8 mouse cellular contexts compared by ENCODE assay signal in the genomic region with DNA sequence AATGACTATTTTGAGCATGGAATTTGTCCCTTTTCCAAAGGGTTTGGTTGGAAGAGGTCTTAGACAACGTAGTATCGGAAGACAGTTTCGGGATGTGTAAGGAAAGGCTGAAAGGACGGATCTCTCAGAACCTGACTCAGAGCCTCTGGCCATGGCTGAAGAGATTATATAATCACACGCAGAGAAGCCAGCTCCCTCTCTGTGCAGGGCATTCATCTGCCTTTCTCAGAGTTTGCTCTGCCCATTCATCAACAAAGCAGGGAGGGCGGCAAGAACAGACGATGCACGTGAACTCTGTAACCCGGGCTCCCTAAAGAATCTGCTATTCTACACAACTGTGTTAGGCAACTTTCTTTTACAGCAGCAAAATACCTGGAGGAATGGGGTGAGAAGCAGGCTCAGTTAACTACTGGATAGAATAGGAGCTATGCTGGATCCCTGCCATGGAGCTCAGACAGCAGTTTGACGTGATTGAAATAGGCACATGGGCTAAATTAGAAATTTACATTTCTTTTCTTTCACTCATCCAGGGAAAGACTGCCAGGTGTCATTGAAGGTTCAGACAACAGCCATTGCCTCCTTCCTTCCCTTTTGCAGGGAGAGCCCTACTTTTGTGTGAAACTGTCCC. TPM values are rescaled to one million over a fixed set of nuclear protein-coding genes. Genes with fewer than 3 reads are reported as not detected.
DNase-seq lines count a peak whose midpoint lies in the region; ATAC-seq and TF ChIP-seq lines count a peak whose summit lies in the region.

No protein-coding gene starts in this region.

- WGBS in liver, embryonic 11.5 days: 57% methylated on average over 10 of the region's 10 CpGs
- WGBS in intestine, embryonic 16.5 days: 36% methylated on average over 10 of the region's 10 CpGs
- WGBS in stomach, embryonic 15.5 days: 30% methylated on average over 10 of the region's 10 CpGs
- WGBS in lung, adult 2 months: 35% methylated on average over 10 of the region's 10 CpGs

- H3K36me3 ChIP-seq in liver, embryonic 11.5 days (ENCODE audit: control insufficient read depth, insufficient read depth, low read length): no peaks in the 10 kb centered on the region
- H3K36me3 ChIP-seq in intestine, embryonic 16.5 days (ENCODE audit: control insufficient read depth, insufficient read depth, low read length): no peaks in the 10 kb centered on the region
- H3K36me3 ChIP-seq in stomach, embryonic 15.5 days: no peaks in the 10 kb centered on the region

- no peak for DNase-seq in liver, embryonic 11.5 days (ENCODE audit: low spot score)
- no peak for DNase-seq in liver
- DNase-seq in ovary, postnatal 14 days (ENCODE audit: low spot score): no peak
- no peak for DNase-seq in lung, adult 2 months
- no peak for DNase-seq in B cell, adult 2 months

- TF ChIP-seq CTCF in cortical plate, adult 2 months (IDR thresholded peaks at IDR 0.05; ENCODE audit: extremely low read depth, insufficient read depth, low read length): no peak
- no peak for TF ChIP-seq CTCF in lung, adult 2 months (IDR thresholded peaks at IDR 0.05; ENCODE audit: insufficient read depth, low read length)

- no peak overlapping the region for H3K9ac ChIP-seq in liver, embryonic 11.5 days (ENCODE audit: low read depth, low read length)
- peak overlapping the region; percentile 58; the same call in 1 of the 2 replicates for H3K9ac ChIP-seq in intestine, embryonic 16.5 days (ENCODE audit: low read depth, low read length)
- H3K9ac ChIP-seq in stomach, embryonic 15.5 days: no peak overlapping the region

- H3K4me1 ChIP-seq in liver, embryonic 11.5 days (replicated peaks; ENCODE audit: control insufficient read depth, insufficient read depth, low read length): peaks cover 10% of the 10 kb centered on the region; the same call in 1 of the 2 replicates
- 0 out of 2 replicates have a peak, but pooled peaks cover 1% of the 10 kb centered on the region for H3K4me1 ChIP-seq in cortical plate, adult 2 months (ENCODE audit: control insufficient read depth, insufficient read depth, low read length)
- H3K4me1 ChIP-seq in intestine, embryonic 16.5 days (ENCODE audit: control insufficient read depth, insufficient read depth, low read length): peaks cover 8% of the 10 kb centered on the region
- H3K4me1 ChIP-seq in stomach, embryonic 15.5 days: 0 out of 2 replicates have a peak, but pooled peaks cover 12% of the 10 kb centered on the region
- H3K4me1 ChIP-seq in lung, adult 2 months (ENCODE audit: control insufficient read depth, insufficient read depth, low read length): no peaks in the 10 kb centered on the region

- H3K27me3 ChIP-seq in liver, embryonic 11.5 days (replicated peaks; ENCODE audit: control insufficient read depth, insufficient read depth, low read length): no peaks in the 10 kb centered on the region
- H3K27me3 ChIP-seq in intestine, embryonic 16.5 days (replicated peaks; ENCODE audit: control insufficient read depth, insufficient read depth, low read length): no peaks in the 10 kb centered on the region
- no peaks in the 10 kb centered on the region for H3K27me3 ChIP-seq in stomach, embryonic 15.5 days (replicated peaks)

- H3K4me3 ChIP-seq in liver, embryonic 11.5 days (ENCODE audit: low read depth, low read length): no peak overlapping the region
- H3K4me3 ChIP-seq in cortical plate, adult 2 months (ENCODE audit: insufficient read depth, low read length): no peak overlapping the region; the same call in 1 of the 2 replicates
- H3K4me3 ChIP-seq in intestine, embryonic 16.5 days (ENCODE audit: low read length): peak overlapping the region; percentile 47; the same call in 1 of the 2 replicates
- peak overlapping the region; percentile 33; the same call in 1 of the 2 replicates for H3K4me3 ChIP-seq in stomach, embryonic 15.5 days (replicated peaks)
- no peak overlapping the region for H3K4me3 ChIP-seq in lung, adult 2 months (replicated peaks; ENCODE audit: extremely low read depth, low read depth, low read length)

- peak overlapping the region; percentile 76 for H3K4me2 ChIP-seq in liver, embryonic 11.5 days
- peak overlapping the region; percentile 66 for H3K4me2 ChIP-seq in intestine, embryonic 16.5 days (ENCODE audit: low read depth, low read length)
- peak overlapping the region; percentile 57 for H3K4me2 ChIP-seq in stomach, embryonic 15.5 days

- TF ChIP-seq POLR2A in cortical plate, adult 2 months (IDR thresholded peaks at IDR 0.05; ENCODE audit: extremely low read depth, insufficient read depth, low read length): no peak
- TF ChIP-seq POLR2A in lung, adult 2 months (IDR thresholded peaks at IDR 0.05; ENCODE audit: borderline replicate concordance, extremely low read depth, low read depth, low read length): no peak

- no peak for ATAC-seq in liver, embryonic 11.5 days (replicated peaks; ENCODE audit: low FRiP score)
- no peak for ATAC-seq in intestine, embryonic 16.5 days
- no peak for ATAC-seq in stomach, embryonic 15.5 days (ENCODE audit: insufficient read depth, low FRiP score, low read depth)

- no peak overlapping the region for H3K27ac ChIP-seq in liver, embryonic 11.5 days (ENCODE audit: low read depth, low read length)
- peak overlapping the region; percentile 30; the same call in 1 of the 2 replicates for H3K27ac ChIP-seq in cortical plate, adult 2 months (ENCODE audit: insufficient read depth, low read length)
- no peak overlapping the region for H3K27ac ChIP-seq in intestine, embryonic 16.5 days (ENCODE audit: low read length)
- peak overlapping the region; percentile 26 for H3K27ac ChIP-seq in stomach, embryonic 15.5 days

- H3K9me3 ChIP-seq in liver, embryonic 11.5 days (ENCODE audit: control insufficient read depth, low read length): no peaks in the 10 kb centered on the region
- H3K9me3 ChIP-seq in intestine, embryonic 16.5 days (ENCODE audit: control insufficient read depth, low read length): no peaks in the 10 kb centered on the region
- H3K9me3 ChIP-seq in stomach, embryonic 15.5 days: no peaks in the 10 kb centered on the region

RNA-seq across cellular contexts. Expression of a gene that starts 13.6 kb away (rescaled TPM):
- polyA plus RNA-seq in liver, embryonic 11.5 days (2014; fragmentation: Nextera tagmentation; extraction: Ambion mirVana): 2,667 and 2,772 TPM in 2 replicates
- 1,035 and 1,146 TPM in 2 replicates for polyA plus RNA-seq in cortical plate, adult 2 months (2012; rRNA removed)
- polyA plus RNA-seq in intestine, embryonic 16.5 days (2015; fragmentation: Nextera tagmentation; extraction: Ambion mirVana): 1,982 and 2,201 TPM in 2 replicates
- 1,866 and 1,981 TPM in 2 replicates for polyA plus RNA-seq in stomach, embryonic 15.5 days (2015; fragmentation: Nextera tagmentation; extraction: Ambion mirVana)
- 479 and 563 TPM in 2 replicates for polyA plus RNA-seq in lung, adult 2 months (2012; rRNA removed)

RNA-seq across cellular contexts. Expression of a gene that starts 19.6 kb away (rescaled TPM):
- 4.0 and 5.1 TPM in 2 replicates for polyA plus RNA-seq in liver, embryonic 11.5 days (2014; fragmentation: Nextera tagmentation; extraction: Ambion mirVana)
- 4.5 and 5.9 TPM in 2 replicates for polyA plus RNA-seq in cortical plate, adult 2 months (2012; rRNA removed)
- polyA plus RNA-seq in intestine, embryonic 16.5 days (2015; fragmentation: Nextera tagmentation; extraction: Ambion mirVana): 6.8 and 9.7 TPM in 2 replicates
- 6.6 and 8.8 TPM in 2 replicates for polyA plus RNA-seq in stomach, embryonic 15.5 days (2015; fragmentation: Nextera tagmentation; extraction: Ambion mirVana)
- 5.1 and 12.1 TPM in 2 replicates for polyA plus RNA-seq in lung, adult 2 months (2012; rRNA removed)

RNA-seq across cellular contexts. Expression of a gene that starts 36.4 kb away (rescaled TPM):
- 38.4 and 39.6 TPM in 2 replicates for polyA plus RNA-seq in liver, embryonic 11.5 days (2014; fragmentation: Nextera tagmentation; extraction: Ambion mirVana)
- polyA plus RNA-seq in cortical plate, adult 2 months (2012; rRNA removed): 15.6 and 17.1 TPM in 2 replicates
- 78.3 and 83.7 TPM in 2 replicates for polyA plus RNA-seq in intestine, embryonic 16.5 days (2015; fragmentation: Nextera tagmentation; extraction: Ambion mirVana)
- 54.8 and 58.7 TPM in 2 replicates for polyA plus RNA-seq in stomach, embryonic 15.5 days (2015; fragmentation: Nextera tagmentation; extraction: Ambion mirVana)
- 137 and 149 TPM in 2 replicates for polyA plus RNA-seq in lung, adult 2 months (2012; rRNA removed)

RNA-seq across cellular contexts. Expression of a gene that starts 47.8 kb away (rescaled TPM):
- 157 and 162 TPM in 2 replicates for polyA plus RNA-seq in liver, embryonic 11.5 days (2014; fragmentation: Nextera tagmentation; extraction: Ambion mirVana)
- 71.5 and 73.1 TPM in 2 replicates for polyA plus RNA-seq in cortical plate, adult 2 months (2012; rRNA removed)
- 149 and 171 TPM in 2 replicates for polyA plus RNA-seq in intestine, embryonic 16.5 days (2015; fragmentation: Nextera tagmentation; extraction: Ambion mirVana)
- polyA plus RNA-seq in stomach, embryonic 15.5 days (2015; fragmentation: Nextera tagmentation; extraction: Ambion mirVana): 172 and 173 TPM in 2 replicates
- 41.2 and 53.1 TPM in 2 replicates for polyA plus RNA-seq in lung, adult 2 months (2012; rRNA removed)

RNA-seq across cellular contexts. Expression of a gene that starts 51.3 kb away (rescaled TPM):
- polyA plus RNA-seq in liver, embryonic 11.5 days (2014; fragmentation: Nextera tagmentation; extraction: Ambion mirVana): not detected in 2 replicates
- not detected in 2 replicates for polyA plus RNA-seq in cortical plate, adult 2 months (2012; rRNA removed)
- not detected in 2 replicates for polyA plus RNA-seq in intestine, embryonic 16.5 days (2015; fragmentation: Nextera tagmentation; extraction: Ambion mirVana)
- polyA plus RNA-seq in stomach, embryonic 15.5 days (2015; fragmentation: Nextera tagmentation; extraction: Ambion mirVana): not detected in 2 replicates
- not detected in 2 replicates for polyA plus RNA-seq in lung, adult 2 months (2012; rRNA removed)

Comparison
In these comparisons a context has a peak if more than half of its experiments do, and no peak if none do; other contexts are left out.
1. H3K27ac ChIP-seq: peak in cortical plate, adult 2 months (single experiment) and stomach, embryonic 15.5 days (single experiment); none in liver, embryonic 11.5 days (single experiment) and intestine, embryonic 16.5 days (single experiment).
2. H3K4me3 ChIP-seq: peak in intestine, embryonic 16.5 days (single experiment) and stomach, embryonic 15.5 days (single experiment); none in liver, embryonic 11.5 days (single experiment), cortical plate, adult 2 months (single experiment) and lung, adult 2 months (single experiment).
3. Peak in every context shown above with its lines, with median percentiles within 50 percentile points of each other: H3K4me2 ChIP-seq.